Mouse (Mus musculus): ENCODE data around the gene Tnfsf14. TPM values are rescaled to one million over a fixed set of nuclear protein-coding genes. Genes with fewer than 3 reads are reported as not detected.

Gene Tnfsf14
- polyA plus RNA-seq, 1 experiment from 2014 or later, result 0.28 TPM

DNA sequence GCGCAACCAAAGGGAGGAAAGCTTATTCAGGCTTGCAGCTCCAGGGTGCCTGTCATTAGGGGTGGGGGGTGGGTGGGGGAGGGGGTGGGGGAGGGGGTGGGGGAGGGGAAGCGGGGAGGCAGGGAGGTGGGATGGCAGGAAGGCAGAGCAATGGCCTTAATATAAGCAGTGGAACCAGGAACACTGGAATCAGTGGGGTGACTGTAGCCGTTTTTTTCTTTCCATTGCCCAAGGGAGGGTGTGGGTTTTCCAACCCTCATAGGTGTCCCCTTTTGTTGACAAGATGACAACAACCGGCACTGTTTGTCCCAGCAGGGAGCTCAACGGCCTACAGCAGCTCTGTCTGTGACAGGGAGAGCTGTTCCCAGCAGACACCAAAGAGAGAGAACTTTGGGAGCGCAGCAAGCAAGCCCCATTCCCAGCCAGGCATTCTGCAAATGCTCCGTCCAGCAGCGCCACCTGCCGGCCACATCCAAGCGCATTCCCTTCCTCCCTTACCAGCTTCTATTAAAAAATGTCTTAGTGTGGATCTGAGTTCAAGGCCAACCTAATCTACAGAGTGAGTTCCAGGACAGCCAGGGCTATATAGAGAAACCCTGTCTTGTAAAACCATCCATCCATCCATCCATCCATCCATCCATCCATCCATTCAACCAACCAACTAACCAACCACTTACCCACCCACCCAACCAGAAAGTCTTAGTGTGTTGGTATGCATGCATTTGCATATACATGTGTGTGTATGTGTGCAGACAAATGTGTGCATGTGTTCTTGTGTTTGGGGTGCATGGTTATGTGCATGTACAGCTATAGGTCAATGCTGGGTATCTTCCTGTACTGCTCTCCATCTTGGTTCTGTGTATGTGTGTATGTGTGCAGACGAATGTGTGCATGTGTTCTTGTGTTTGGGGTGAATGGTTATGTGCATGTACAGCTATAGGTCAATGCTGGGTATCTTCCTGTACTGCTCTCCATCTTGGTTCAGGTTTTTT, 26.9 kb downstream of the Tnfsf14 start:
- WGBS, result 14% methylated on average over 11 of the region's 11 CpGs
- 0 out of 2 replicates have a peak, but pooled peaks have one; percentile 63 for ATAC-seq (ENCODE audit: insufficient number of reproducible peaks, low FRiP score, low TSS enrichment, low read depth)
- no peak overlapping the region for H3K9ac ChIP-seq
- H3K4me3 ChIP-seq (replicated peaks), result no peak overlapping the region
- no peaks in the 10 kb centered on the region for H3K27me3 ChIP-seq
- no peak overlapping the region for H3K4me2 ChIP-seq (replicated peaks)
- no peaks in the 10 kb centered on the region for H3K4me1 ChIP-seq
- H3K27ac ChIP-seq (replicated peaks), result no peak overlapping the region
- no peaks in the 10 kb centered on the region for H3K9me3 ChIP-seq (replicated peaks)
- H3K36me3 ChIP-seq, result no peaks in the 10 kb centered on the region

GRCm38 (mm10) chr17:57153787-57154186, 40.2 kb downstream of the Tnfsf14 start:
- Histone ChIP-seq H3K9me3 (replicated peaks) (no peaks in the 10 kb centered on the region), H3K36me3 (no peaks in the 10 kb centered on the region), H3K27me3 (peaks cover 20% of the 10 kb centered on the region), H3K9ac (no peak overlapping the region), H3K4me3 (replicated peaks) (no peak overlapping the region), H3K27ac (replicated peaks) (no peak overlapping the region), H3K4me2 (replicated peaks) (no peak overlapping the region), H3K4me1 (peaks cover 9% of the 10 kb centered on the region)
- WGBS, result 77% methylated on average over 4 of the region's 4 CpGs
- ATAC-seq (ENCODE audit: insufficient number of reproducible peaks, low FRiP score, low TSS enrichment, low read depth), result no peak

- H3K4me1 ChIP-seq, result peaks cover 9% of the 10 kb centered on the region
- no peak overlapping the region for H3K4me2 ChIP-seq (replicated peaks)
- peaks cover 28% of the 10 kb centered on the region for H3K27me3 ChIP-seq
- no peak overlapping the region for H3K9ac ChIP-seq
- H3K36me3 ChIP-seq, result no peaks in the 10 kb centered on the region
- no peak overlapping the region for H3K4me3 ChIP-seq (replicated peaks)
- H3K9me3 ChIP-seq (replicated peaks), result no peaks in the 10 kb centered on the region
- 79% methylated on average over 6 of the region's 6 CpGs for WGBS
- no peak overlapping the region for H3K27ac ChIP-seq (replicated peaks)
- no peak for ATAC-seq (ENCODE audit: insufficient number of reproducible peaks, low FRiP score, low TSS enrichment, low read depth)
Observed at GRCm38 (mm10) chr17:57153006-57153405, 41.0 kb downstream of the Tnfsf14 start.

DNA sequence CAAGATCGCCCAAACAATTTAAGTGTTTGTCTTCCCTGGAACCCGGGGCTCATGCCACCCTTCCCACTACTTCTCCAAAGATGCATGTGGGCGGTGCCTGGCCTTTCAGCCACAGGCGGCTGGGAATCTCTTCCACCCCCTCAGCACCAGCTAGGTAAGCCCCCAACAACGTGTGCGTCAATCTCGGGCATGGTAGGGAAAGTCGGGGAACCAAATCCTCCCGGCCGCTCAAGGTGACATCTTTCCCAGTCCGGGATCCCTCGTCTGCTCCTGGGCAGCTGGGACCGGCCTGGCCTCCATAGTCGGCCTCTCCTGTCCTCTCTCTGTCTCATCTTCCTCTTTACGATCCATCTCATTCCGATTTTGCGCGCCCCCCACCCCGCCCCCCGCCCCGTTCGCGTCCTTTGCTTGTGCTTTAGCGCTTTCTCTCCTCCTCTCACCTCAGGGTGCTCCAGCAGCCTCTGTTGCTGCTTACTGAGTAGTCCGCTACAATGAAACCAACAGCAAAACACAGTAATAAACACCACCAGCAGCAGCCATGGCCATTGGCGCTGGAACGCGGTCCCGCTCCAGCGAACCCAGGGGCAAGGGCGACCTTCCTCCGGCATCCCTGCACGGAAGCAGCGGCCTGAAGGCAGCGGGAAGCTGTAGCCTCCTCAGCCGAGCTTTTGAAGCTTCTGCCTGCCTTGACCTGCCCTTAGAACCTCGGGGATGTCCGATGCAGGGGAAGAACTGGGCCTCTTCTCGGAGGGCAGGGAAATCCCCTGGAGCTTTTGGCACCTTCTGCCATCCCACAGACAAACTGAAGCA, 44.8 kb downstream of the Tnfsf14 start, which contains the start of gene Cd70:
TSS of gene Cd70 (minus strand) at position 784 of the 810 bp plus-strand sequence.
- H3K4me1 ChIP-seq, result peaks cover 9% of the 10 kb centered on the region
- H3K27me3 ChIP-seq, result peaks cover 51% of the 10 kb centered on the region
- no peak for ATAC-seq (ENCODE audit: insufficient number of reproducible peaks, low FRiP score, low TSS enrichment, low read depth)
- H3K9me3 ChIP-seq (replicated peaks), result no peaks in the 10 kb centered on the region
- no peaks in the 10 kb centered on the region for H3K36me3 ChIP-seq
- no peak within 1 kb of the TSS for H3K9ac ChIP-seq
- WGBS, result 2% methylated on average over 39 of the region's 39 CpGs
- peak within 1 kb of the TSS; percentile 29 for H3K4me3 ChIP-seq (replicated peaks)
- no peak within 1 kb of the TSS for H3K27ac ChIP-seq (replicated peaks)
- peak within 1 kb of the TSS; percentile 46 for H3K4me2 ChIP-seq (replicated peaks)

GRCm38 (mm10) chr17:57148343-57148742, 45.6 kb downstream of the Tnfsf14 start:
- Histone ChIP-seq H3K27ac (replicated peaks) (no peak overlapping the region), H3K4me2 (replicated peaks) (no peak overlapping the region), H3K36me3 (no peaks in the 10 kb centered on the region), H3K27me3 (peaks cover 51% of the 10 kb centered on the region), H3K4me3 (replicated peaks) (no peak overlapping the region), H3K9me3 (replicated peaks) (no peaks in the 10 kb centered on the region), H3K4me1 (peaks cover 9% of the 10 kb centered on the region), H3K9ac (no peak overlapping the region)
- 57% methylated on average over 4 of the region's 4 CpGs for WGBS
- no peak for ATAC-seq (ENCODE audit: insufficient number of reproducible peaks, low FRiP score, low TSS enrichment, low read depth)

- ATAC-seq (ENCODE audit: insufficient number of reproducible peaks, low FRiP score, low TSS enrichment, low read depth), result no peak
- peaks cover 9% of the 10 kb centered on the region for H3K4me1 ChIP-seq
- no peak overlapping the region for H3K4me2 ChIP-seq (replicated peaks)
- peaks cover 44% of the 10 kb centered on the region for H3K27me3 ChIP-seq
- no peaks in the 10 kb centered on the region for H3K9me3 ChIP-seq (replicated peaks)
- no peak overlapping the region for H3K27ac ChIP-seq (replicated peaks)
- no peak overlapping the region for H3K4me3 ChIP-seq (replicated peaks)
- WGBS, result 51% methylated on average over 1 of the region's 1 CpGs
- no peaks in the 10 kb centered on the region for H3K36me3 ChIP-seq
- no peak overlapping the region for H3K9ac ChIP-seq
Observed at GRCm38 (mm10) chr17:57145115-57145514, 48.9 kb downstream of the Tnfsf14 start.

DNA sequence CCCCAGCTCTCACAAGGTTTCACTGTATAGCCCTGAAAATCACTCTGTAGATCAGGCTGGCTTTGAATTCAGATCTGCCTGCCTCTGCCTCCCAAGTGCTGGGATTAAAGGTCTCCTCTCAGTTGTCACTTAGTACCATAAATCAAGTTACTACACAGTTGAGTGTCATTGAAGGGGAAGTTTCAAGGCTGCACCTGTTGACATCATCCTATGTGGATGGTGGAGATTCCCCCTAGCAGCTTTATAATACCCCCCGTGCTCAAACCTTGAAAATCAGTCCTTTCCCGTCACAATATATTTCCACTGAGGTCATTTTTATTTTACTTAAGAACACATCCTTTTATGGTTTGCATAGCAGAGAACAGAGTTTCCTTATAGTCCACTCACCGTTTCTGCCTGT, 50.3 kb downstream of the Tnfsf14 start:
- Histone ChIP-seq H3K9ac (no peak overlapping the region), H3K4me2 (replicated peaks) (no peak overlapping the region), H3K27ac (replicated peaks) (no peak overlapping the region), H3K4me3 (replicated peaks) (no peak overlapping the region), H3K9me3 (replicated peaks) (no peaks in the 10 kb centered on the region), H3K36me3 (no peaks in the 10 kb centered on the region), H3K4me1 (no peaks in the 10 kb centered on the region), H3K27me3 (peaks cover 30% of the 10 kb centered on the region)
- no peak for ATAC-seq (ENCODE audit: insufficient number of reproducible peaks, low FRiP score, low TSS enrichment, low read depth)
- 82% methylated on average over 3 of the region's 3 CpGs for WGBS

DNA sequence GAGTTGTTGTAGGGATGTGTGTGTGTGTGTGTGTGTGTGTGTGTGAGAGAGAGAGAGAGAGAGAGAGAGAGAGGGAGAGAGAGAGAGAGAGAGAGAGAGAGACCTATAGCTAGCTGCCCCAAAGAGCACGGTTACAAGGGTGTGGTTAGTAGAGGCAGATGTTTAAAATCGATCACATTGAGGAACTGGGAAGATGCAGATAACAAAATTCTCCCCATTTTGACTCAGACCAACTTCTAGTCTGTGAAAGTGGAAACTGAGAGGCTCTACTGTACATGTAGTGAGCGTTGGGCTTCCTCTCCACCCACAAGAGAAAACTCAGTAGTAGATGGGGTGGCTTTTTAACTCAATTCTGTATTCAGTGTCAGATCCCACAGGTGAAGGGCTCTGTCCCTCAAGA, 54.3 kb downstream of the Tnfsf14 start:
- no peaks in the 10 kb centered on the region for H3K27me3 ChIP-seq
- no peak overlapping the region for H3K27ac ChIP-seq (replicated peaks)
- H3K9me3 ChIP-seq (replicated peaks), result no peaks in the 10 kb centered on the region
- no peak overlapping the region for H3K4me3 ChIP-seq (replicated peaks)
- ATAC-seq (ENCODE audit: insufficient number of reproducible peaks, low FRiP score, low TSS enrichment, low read depth), result no peak
- 78% methylated on average over 3 of the region's 3 CpGs for WGBS
- H3K4me1 ChIP-seq, result no peaks in the 10 kb centered on the region
- no peak overlapping the region for H3K4me2 ChIP-seq (replicated peaks)
- no peak overlapping the region for H3K9ac ChIP-seq
- no peaks in the 10 kb centered on the region for H3K36me3 ChIP-seq

Small RNA genes lying within 50 kb of the gene (microRNA-seq; reads per million reads assigned to microRNA genes)
- not detected for gene Mir6978 (ENCODE audit: borderline number of aligned reads)

Other genes starting within 250 kb of the Tnfsf14 start
- 10.2 and 10.4 TPM in 2 replicates for gene Acer1, start 212.1 kb downstream of the Tnfsf14 start, polyA plus RNA-seq (2015; fragmentation: Nextera tagmentation; extraction: Ambion mirVana)
- gene Clpp, start 203.9 kb downstream of the Tnfsf14 start, polyA plus RNA-seq (2015; fragmentation: Nextera tagmentation; extraction: Ambion mirVana), result 136 and 139 TPM in 2 replicates
- gene Alkbh7, start 196.8 kb downstream of the Tnfsf14 start, polyA plus RNA-seq (2015; fragmentation: Nextera tagmentation; extraction: Ambion mirVana), result 34.9 and 42.3 TPM in 2 replicates
- not detected in 2 replicates for gene Pspn, start 194.2 kb downstream of the Tnfsf14 start, polyA plus RNA-seq (2015; fragmentation: Nextera tagmentation; extraction: Ambion mirVana)
- 64.3 and 68.2 TPM in 2 replicates for gene Gtf2f1, start 182.9 kb downstream of the Tnfsf14 start, polyA plus RNA-seq (2015; fragmentation: Nextera tagmentation; extraction: Ambion mirVana)
- 0.56 and 0.60 TPM in 2 replicates for gene Gm17949, start 182.7 kb downstream of the Tnfsf14 start, polyA plus RNA-seq (2015; fragmentation: Nextera tagmentation; extraction: Ambion mirVana)
- gene Khsrp, start 162.7 kb downstream of the Tnfsf14 start, polyA plus RNA-seq (2015; fragmentation: Nextera tagmentation; extraction: Ambion mirVana), result 40.7 and 41.4 TPM in 2 replicates
- gene Slc25a41, start 152.5 kb downstream of the Tnfsf14 start, polyA plus RNA-seq (2015; fragmentation: Nextera tagmentation; extraction: Ambion mirVana), result not detected in 2 replicates
- gene Crb3, start 135.1 kb downstream of the Tnfsf14 start, polyA plus RNA-seq (2015; fragmentation: Nextera tagmentation; extraction: Ambion mirVana), result 13.0 and 14.6 TPM in 2 replicates
- gene Slc25a23, start 134.3 kb downstream of the Tnfsf14 start, polyA plus RNA-seq (2015; fragmentation: Nextera tagmentation; extraction: Ambion mirVana), result 6.7 and 8.2 TPM in 2 replicates
- 2.6 and 4.9 TPM in 2 replicates for gene Dennd1c, start 115.7 kb downstream of the Tnfsf14 start, polyA plus RNA-seq (2015; fragmentation: Nextera tagmentation; extraction: Ambion mirVana)
- gene Tubb4a, start 106.4 kb downstream of the Tnfsf14 start, polyA plus RNA-seq (2015; fragmentation: Nextera tagmentation; extraction: Ambion mirVana), result 6.7 and 9.7 TPM in 2 replicates
- gene Tnfsf9, start 88.9 kb downstream of the Tnfsf14 start, polyA plus RNA-seq (2015; fragmentation: Nextera tagmentation; extraction: Ambion mirVana), result 5.8 and 6.0 TPM in 2 replicates
- not detected in 2 replicates for gene Cd70, start 44.4 kb downstream of the Tnfsf14 start, polyA plus RNA-seq (2015; fragmentation: Nextera tagmentation; extraction: Ambion mirVana)
- 1.0 and 1.8 TPM in 2 replicates for gene C3, start 34.0 kb upstream of the Tnfsf14 start, polyA plus RNA-seq (2015; fragmentation: Nextera tagmentation; extraction: Ambion mirVana)
- 39.4 and 41.7 TPM in 2 replicates for gene Gpr108, start 54.3 kb upstream of the Tnfsf14 start, polyA plus RNA-seq (2015; fragmentation: Nextera tagmentation; extraction: Ambion mirVana)
- gene Trip10, start 55.3 kb upstream of the Tnfsf14 start, polyA plus RNA-seq (2015; fragmentation: Nextera tagmentation; extraction: Ambion mirVana), result 36.8 and 41.7 TPM in 2 replicates
- gene Vav1, start 84.9 kb upstream of the Tnfsf14 start, polyA plus RNA-seq (2015; fragmentation: Nextera tagmentation; extraction: Ambion mirVana), result 4.3 and 4.4 TPM in 2 replicates
- 8.4 and 10.1 TPM in 2 replicates for gene Adgre1, start 164.5 kb upstream of the Tnfsf14 start, polyA plus RNA-seq (2015; fragmentation: Nextera tagmentation; extraction: Ambion mirVana)